Mouse (Mus musculus) skeletal muscle tissue, adult 2 months (tissue): Measurements from ENCODE around the gene Irf4.
A peak's percentile ranks its signal among the peaks of the same experiment; 100 is the strongest.

Experiments
- DNase-seq: peaks from one replicate; pipeline ENCODE4 v3.0.0-alpha.2; 2012; ENCODE audit warnings: low read depth, low spot score

The Irf4 gene

GRCm38 (mm10) chr13:30749021-30749556 is at the start of gene Irf4:
TSS of gene Irf4 (plus strand) at chr13:30749226.
- DNase-seq, result peak; percentile 58

- DNase-seq, result no peak
Measured at GRCm38 (mm10) chr13:30702695-30703094, 46.3 kb upstream of the Irf4 start.

- no peak for DNase-seq
Measured at GRCm38 (mm10) chr13:30704246-30705095, 44.6 kb upstream of the Irf4 start.

GRCm38 (mm10) chr13:30711066-30711465 is 38.0 kb upstream of the Irf4 start:
- DNase-seq, result no peak

GRCm38 (mm10) chr13:30711711-30712110 is 37.3 kb upstream of the Irf4 start:
- no peak for DNase-seq

GRCm38 (mm10) chr13:30712280-30712679 is 36.7 kb upstream of the Irf4 start:
- no peak for DNase-seq

GRCm38 (mm10) chr13:30713621-30714020 is 35.4 kb upstream of the Irf4 start:
- no peak for DNase-seq

- no peak for DNase-seq
Measured at GRCm38 (mm10) chr13:30714552-30714951, 34.5 kb upstream of the Irf4 start.

- no peak for DNase-seq
Measured at GRCm38 (mm10) chr13:30715060-30715459, 34.0 kb upstream of the Irf4 start.

GRCm38 (mm10) chr13:30715573-30715972 is 33.5 kb upstream of the Irf4 start:
- DNase-seq, result no peak

- no peak for DNase-seq
Measured at GRCm38 (mm10) chr13:30716611-30717010, 32.4 kb upstream of the Irf4 start.

- peak; percentile 29 for DNase-seq
Measured at GRCm38 (mm10) chr13:30722601-30723000, 26.4 kb upstream of the Irf4 start.

- no peak for DNase-seq
Measured at GRCm38 (mm10) chr13:30723258-30723657, 25.8 kb upstream of the Irf4 start.

GRCm38 (mm10) chr13:30723858-30724257 is 25.2 kb upstream of the Irf4 start:
- no peak for DNase-seq

- DNase-seq, result peak; percentile 58
Measured at GRCm38 (mm10) chr13:30724691-30725271, 24.2 kb upstream of the Irf4 start.

GRCm38 (mm10) chr13:30726879-30727278 is 22.1 kb upstream of the Irf4 start:
- DNase-seq, result no peak

GRCm38 (mm10) chr13:30728155-30728554 is 20.9 kb upstream of the Irf4 start:
- DNase-seq, result no peak

GRCm38 (mm10) chr13:30729245-30729644 is 19.8 kb upstream of the Irf4 start:
- peak; percentile 63 for DNase-seq

- no peak for DNase-seq
Measured at GRCm38 (mm10) chr13:30730104-30730793, 18.8 kb upstream of the Irf4 start.

- no peak for DNase-seq
Measured at GRCm38 (mm10) chr13:30732709-30733445, 16.1 kb upstream of the Irf4 start.

GRCm38 (mm10) chr13:30736721-30737120 is 12.3 kb upstream of the Irf4 start:
- DNase-seq, result no peak

- no peak for DNase-seq
Measured at GRCm38 (mm10) chr13:30737257-30737656, 11.8 kb upstream of the Irf4 start.
